Mouse (Mus musculus): Measurements from ENCODE around the gene P2rx2.

Gene P2rx2

DNA sequence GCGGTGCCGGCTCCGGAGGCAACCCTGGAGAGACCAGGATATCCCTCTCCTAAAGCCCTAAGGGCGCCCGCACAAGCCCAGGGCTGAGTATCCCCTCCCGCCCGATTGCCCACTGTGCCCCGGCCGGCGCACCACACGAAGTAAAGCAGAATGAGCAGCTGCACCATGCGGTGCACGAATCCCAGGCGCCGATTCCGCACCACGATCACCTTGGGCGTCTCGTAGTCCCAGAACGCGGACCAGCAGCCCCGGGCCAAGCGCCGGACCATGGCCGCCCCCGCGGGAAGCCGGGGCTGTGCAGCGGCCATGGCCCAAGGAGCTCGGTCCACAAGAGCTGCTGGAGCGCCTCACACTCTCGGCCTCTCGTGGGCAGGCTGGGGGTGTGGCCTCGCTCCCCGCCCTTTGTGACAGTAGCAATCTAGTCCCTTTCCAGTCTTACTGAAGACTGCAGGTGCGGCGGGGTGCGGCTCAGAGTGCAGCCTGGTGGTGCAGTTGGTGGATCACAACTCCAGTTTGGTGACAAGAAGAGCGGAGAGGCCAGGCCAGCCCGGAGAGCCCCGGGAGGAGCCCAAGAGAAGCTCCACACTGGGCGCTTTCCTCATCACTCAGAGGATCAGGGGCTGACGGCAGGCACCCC lies at the start of gene P2rx2:
Gene P2rx2 (minus strand): TSS at position 565 of the 637 bp plus-strand sequence.
- no peak for DNase-seq (ENCODE audit: low read depth in 1 of 2, low spot score in 2 of 2)

DNA sequence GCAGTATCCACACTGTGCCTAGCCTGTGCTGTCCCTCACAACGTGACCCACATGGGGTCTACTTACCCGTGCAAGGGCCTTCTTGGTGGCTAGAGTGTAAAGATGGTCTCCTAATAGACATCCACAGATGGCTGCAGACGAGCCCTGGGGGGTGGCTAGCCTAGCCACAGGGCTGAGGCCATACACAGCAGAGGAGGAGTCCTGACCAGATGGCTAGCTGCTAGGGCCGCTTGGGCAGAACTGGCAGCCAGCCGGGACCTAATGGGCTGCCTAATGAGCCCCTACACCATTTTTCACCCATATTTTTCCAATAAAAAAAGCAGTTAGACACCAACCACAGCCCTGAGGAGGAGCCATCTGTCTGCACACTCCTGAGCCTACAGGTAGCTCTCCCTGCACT lies 49.7 kb upstream of the P2rx2 start:
- DNase-seq (ENCODE audit: low read depth in 1 of 2, low spot score in 2 of 2), result no peak

DNA sequence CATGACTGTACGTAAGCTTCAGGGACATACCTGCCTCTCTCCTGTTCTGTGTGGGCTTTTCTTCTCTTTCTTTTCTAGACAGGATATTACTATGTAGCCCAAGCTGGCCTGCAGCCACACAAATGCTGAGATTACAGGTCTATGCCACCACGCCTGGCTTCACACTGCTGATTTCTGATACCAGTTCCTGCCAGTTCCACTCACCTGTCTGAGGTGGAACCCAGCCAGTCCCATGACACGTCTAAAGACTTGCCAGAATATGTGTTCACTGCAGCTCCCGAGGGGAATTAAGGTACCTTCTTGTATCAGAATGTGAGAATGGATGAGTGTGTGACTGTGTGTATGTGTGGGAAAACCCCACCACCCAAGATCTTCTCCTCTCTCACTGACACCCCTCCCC lies 47.6 kb upstream of the P2rx2 start:
- DNase-seq (ENCODE audit: low read depth in 1 of 2, low spot score in 2 of 2), result no peak

DNA sequence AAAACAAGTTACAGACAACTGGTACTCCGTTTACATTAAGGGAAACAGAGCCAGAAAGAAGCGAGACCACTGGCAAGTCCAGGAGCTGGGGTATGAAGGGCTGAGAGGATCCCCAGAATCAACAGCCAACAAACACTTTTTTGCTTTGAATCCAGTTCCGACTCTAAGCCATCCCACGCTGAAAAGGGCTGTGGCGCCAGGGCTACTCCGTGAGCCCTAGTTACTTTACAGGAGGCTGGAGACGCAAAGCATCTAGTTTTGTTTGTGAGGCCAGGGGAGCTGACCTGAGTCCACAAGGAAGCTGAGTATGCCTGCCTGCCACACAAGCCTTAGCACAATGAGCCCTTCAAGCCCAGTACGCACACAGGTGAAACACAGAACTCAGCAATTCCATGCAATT lies 44.3 kb upstream of the P2rx2 start:
- DNase-seq (ENCODE audit: low read depth in 1 of 2, low spot score in 2 of 2), result no peak

DNA sequence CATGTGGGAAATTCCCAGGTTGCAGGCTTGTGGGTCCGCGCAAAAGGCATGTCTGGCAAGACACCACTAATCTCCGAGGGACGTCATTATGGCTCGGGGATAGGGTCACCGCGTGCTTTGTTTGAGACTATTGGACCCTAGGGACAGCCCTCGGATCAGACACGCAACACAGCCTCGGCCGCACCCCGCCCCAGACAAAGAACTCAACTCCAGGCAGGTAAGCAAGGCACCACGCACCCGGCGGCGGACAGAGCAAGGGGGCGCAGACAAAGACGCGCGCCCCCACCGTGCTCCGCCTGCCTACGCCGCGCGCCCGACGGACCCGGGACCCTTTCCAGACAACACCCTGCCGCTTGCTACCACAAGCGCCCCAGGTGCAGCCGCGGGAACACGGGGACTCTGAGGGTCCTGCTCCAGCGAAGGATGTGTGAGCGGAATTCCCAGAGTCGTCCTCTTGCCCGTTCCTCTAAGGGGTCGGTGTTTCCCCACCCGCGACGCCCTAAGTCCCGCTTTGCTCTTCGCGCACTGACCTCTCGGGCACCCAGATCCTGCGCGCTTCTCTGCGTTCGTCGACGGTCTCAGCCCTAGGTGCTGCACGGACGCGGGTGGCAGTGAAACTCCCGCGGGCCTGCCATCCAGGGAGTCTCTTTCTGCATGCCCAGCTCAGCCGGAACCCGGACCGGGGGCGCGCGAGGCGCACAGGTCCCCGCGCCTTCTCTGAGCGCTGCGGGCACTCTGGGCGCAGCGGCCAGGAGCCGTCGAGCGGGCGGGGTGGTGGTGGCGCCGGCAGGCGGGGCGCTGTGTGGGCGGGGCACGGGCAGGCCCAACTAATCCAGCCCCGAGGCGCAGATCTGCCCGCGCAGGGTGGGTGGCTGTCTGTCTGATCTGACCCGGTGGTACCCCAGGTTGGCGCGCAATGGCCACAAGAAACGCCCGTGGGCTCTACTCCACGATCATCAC lies 43.6 kb upstream of the P2rx2 start:
- peak in 1 of 2 experiments; percentile 13 for DNase-seq (ENCODE audit: low read depth in 1 of 2, low spot score in 2 of 2)

DNA sequence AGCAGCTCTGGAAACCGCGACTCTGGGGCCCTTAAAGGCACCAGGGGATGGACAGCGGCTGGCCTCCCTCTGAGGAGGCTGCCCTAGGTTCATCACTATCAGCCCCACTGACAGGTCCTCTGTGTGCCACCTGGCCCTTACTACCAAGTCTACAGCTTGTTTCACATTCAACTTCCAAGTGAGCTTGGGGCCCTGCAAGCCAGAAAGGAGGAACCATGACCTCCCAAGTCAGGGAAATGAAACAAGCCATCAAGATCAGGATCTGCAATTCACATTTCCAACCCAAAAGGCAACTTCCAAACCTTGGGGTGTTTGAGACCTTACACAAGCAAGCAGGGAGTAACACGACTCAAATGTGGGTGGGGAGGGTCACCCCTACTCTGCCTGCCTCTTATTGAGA lies 42.3 kb upstream of the P2rx2 start:
- DNase-seq (ENCODE audit: low read depth in 1 of 2, low spot score in 2 of 2), result no peak

DNA sequence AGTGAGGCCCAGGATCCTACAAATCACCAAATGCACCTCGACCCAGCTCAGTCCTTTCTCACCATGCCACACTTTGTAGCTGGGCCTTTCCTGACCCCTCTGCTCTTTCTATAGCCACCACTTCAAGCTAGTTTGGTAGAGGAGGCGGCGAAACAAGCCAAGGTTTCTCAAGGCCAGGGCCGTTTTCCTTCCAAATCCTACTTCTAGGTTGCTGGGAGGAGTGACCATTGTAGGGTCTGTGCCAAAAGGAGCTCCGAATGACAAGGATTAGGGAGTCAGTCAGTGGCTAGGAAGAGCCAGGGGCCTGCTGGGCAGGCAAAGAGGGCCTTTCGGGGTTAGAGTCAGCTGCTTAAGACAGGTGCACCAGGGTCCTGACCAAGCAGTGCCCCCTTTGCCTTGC lies 41.5 kb upstream of the P2rx2 start:
- DNase-seq (ENCODE audit: low read depth in 1 of 2, low spot score in 2 of 2), result no peak

DNA sequence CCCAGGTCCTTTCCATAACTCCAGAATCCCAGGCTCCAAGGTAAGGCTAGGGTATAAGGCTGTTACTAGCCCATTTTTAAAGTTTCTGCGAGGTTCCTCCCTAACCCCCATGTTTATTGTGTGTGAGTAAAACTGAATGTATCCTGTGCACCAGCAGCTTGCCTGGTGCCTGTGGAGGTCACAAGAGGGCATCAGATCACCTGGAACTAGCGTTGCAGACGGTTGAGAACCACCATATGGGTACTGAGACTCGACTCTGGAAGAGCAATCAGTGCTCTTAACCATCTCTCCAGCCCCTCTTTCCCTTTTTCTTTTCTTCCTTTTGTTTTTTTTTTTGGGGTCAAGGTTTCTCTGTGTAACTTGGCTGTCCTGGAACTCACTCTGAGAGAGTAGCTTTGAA lies 36.8 kb upstream of the P2rx2 start:
- no peak for DNase-seq (ENCODE audit: low read depth in 1 of 2, low spot score in 2 of 2)

DNA sequence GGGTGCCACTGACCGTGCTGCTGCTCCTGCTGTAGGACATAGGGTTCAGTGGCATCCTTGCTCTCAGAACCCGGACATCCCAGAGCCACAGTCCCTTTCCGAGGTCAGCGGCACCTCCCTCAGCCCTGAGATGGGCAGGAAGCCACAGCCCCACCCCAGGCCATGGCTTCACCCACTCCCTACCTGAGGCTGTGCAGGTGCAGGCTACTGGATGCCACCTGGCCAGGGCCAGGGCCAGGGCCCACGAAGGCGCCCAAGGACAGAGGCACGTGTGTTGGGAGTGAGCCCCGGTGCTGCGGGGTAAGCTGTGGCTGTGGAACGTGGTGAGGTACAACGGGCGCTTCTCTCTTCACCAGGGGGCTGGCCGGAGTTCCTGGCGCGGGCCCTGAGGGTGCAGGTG lies 36.1 kb upstream of the P2rx2 start:
- DNase-seq (ENCODE audit: low read depth in 1 of 2, low spot score in 2 of 2), result no peak

DNA sequence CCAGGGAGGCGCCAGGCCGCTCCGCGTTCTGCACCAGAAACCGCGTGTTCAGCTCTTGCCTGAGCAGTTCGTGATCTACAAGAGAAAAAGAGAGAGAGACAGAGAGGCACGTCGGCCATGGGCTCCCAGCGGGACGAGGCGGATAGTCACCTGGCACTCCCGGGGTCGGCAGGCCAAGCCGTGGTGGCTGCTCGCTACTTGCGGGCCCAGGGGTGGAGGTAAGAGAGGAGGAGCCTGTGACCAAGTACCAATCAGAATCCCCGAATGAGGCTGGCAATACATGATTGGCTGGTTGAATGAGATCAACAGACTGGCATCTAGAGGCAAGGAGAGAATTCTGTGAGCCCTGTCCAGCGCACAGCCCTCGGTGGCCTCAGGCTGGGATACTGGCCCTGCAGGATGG lies 35.2 kb upstream of the P2rx2 start:
- DNase-seq (ENCODE audit: low read depth in 1 of 2, low spot score in 2 of 2), result no peak

DNA sequence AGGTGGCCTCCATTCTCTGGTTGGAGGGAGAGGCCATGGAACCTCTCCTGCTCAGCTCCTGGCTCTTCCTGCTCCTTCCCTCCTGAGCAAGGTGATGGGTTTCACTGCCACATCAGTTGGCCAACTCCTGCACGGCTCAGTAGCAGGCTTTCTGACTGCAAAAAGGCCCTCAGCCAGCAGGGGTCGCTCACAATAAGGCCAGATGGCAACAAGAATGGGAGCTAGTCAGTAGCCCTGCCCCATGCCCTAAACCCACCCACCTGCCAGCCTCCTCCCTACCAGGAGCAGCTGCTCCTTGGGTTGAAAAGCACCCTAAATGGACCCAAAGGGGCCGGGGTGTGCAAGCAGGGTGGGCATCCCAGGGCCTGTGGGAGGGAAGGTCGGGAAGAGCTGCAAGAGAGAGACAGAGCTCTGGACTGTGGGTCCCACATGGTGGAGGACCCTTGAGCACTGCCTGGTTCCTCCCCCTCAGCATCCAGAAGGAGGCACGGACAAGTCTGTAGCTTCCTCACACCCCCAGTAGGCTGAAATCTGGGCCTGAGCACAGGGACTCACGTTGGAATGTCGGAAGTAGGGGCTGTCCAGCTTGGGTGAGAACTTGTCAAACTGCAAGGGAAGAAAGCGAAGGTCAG lies 33.9 kb upstream of the P2rx2 start:
- peak in 1 of 2 experiments; percentile 44 for DNase-seq (ENCODE audit: low read depth in 1 of 2, low spot score in 2 of 2)

DNA sequence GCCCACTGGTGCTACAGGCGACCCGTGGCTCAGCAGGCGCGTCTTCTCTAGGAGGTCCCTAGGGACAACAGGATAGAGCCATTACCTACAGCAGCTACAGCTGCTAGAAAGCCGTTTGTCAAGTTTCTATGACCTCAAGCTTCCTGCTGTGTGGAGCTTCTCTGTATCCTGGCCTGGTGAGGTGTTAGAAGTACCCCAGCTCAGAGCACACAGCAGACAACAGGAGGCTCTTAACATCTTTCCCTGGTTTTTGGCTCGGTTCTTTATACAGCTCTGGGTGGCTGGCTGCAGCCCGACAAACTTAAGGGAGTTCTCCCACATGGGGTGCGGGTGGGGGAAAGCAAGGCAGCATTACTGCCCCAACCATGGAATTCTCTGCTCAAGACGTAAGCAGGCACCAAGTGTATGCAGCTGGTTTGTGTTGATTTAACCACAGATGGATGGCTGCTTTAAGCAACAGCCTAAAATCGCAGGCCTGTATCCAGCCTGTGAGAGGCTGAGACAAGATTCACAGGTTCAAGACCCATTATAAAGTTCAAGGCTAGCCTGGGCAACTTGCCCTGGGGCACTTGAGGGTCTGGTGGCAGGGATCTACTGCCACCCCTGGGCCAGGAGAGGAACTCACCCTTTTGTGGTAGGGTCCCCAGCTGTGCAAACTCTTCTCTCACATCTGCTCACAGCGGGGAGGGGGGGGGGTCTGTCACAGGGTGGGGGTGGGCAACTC lies 21.0 kb upstream of the P2rx2 start:
- no peak for DNase-seq (ENCODE audit: low read depth in 1 of 2, low spot score in 2 of 2)

DNA sequence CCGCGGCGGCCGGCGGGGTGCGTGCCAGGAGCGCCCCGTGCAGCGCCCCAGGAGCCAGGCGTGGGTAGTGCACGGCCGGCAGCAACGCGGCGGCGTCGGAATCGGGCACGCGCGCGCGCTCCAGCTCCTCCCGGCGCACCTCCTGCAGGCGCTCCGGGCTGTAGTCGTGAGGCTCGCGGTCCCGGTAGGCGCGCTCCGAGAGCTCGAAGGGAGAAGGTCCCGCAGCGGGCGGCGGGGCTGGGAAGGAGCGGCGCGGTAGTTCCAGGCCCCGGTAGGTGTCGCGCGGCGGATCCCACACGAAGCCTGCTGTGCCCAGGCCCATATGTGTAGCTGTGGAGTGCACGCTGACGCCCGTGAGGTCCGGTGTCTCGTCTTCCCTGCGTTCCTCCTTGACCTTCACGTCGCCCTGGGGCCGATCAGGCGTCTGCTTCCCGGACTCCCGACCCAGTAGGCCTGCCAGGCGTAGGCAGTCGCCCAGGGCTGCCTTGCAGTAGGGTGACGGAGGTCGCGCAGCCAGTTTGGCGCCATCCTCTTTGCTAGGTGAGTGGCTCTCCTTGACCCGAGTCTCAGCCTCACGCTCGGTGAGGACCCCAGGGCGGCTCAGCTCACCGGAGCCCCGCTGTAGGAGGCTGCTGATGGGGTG lies 20.3 kb upstream of the P2rx2 start:
- peak in 1 of 2 experiments; percentile 15 for DNase-seq (ENCODE audit: low read depth in 1 of 2, low spot score in 2 of 2)

DNA sequence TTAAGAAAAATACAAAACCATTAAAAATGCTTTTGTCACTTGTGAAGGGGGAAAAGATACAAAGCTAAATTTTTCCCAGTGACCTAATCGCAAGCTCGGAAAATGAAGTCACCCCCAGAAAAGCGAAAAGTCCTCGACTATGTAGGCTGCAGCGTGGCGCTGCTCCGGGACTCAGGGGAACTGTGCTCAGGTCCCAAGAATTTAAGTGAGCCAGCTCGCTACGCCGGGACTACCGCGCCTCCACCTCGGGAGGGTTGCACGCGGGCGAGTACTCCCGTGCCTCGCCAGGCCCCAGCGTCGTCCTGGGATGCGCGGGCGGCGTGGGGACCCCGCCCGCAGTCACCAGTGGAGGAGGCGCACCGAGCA lies 19.8 kb upstream of the P2rx2 start:
- DNase-seq (ENCODE audit: low read depth in 1 of 2, low spot score in 2 of 2), result no peak

DNA sequence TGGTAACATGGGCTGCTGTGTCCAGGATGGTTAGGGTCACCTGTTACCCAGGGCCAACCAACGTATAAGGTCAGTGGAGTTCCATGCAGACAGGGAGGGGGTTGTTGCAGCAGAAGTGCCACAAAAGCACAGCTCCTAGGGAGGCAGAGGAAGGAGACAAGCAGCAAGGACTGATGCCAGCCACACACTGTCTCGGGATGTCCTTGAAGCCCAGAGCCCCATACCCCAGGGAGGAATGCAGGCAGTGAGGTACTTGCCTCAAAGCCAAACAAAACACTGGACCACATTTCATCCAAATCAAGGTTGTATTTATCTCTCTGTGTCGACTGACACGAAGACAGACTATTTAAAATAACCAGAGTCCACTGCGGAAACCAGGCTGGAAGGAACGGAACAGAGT lies 18.5 kb upstream of the P2rx2 start:
- DNase-seq (ENCODE audit: low read depth in 1 of 2, low spot score in 2 of 2), result no peak

DNA sequence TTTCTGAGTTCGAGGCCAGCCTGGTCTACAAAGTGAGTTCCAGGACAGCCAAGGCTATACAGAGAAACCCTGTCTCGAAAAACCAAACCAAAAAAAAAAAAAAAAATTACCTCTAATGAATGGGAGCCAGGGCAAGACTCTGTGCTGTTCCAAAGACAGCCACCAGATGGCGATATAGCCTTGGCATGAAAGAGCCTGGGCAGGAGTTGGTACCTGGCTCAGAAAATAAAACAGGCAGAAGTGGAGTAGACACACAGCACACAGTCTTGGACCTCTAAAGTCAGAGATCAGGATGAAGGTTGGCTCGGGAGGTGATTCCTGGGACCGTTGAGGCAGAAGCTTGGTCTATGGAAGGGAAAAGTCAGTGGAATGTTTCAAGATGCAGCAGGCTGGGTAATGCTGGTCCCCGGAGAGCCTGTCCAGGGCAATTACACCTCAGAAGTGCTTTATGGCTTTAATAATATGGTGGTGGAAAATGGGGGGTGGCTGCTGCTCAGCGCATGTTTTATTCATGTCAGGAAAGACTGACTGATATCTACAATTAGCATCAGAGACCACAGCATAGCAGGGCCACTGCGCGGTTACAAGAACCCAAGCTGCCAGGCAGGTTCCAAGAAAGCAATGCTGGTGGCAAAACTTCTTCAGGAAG lies 14.6 kb upstream of the P2rx2 start:
- peak; percentile 36 to 57 for DNase-seq (ENCODE audit: low read depth in 1 of 2, low spot score in 2 of 2)

DNA sequence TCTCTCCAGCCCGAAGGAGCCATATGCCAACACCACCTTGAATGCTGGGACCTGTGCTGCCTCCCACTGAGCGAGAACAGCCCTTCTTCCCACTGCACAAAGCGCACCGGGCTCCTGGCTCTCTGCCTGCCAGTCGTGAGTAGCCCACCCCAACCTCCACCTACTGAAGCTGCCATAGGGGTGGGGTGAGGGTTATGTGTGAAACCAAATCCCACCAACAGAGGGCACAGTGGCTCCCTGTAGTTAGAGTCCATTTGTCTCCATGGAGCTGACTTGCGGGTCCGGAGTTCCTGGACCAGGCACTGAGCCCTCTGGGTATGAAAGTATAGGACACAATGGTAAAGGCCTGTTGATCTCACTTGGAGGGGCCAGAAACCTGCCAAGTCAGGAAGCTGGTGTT lies 11.7 kb upstream of the P2rx2 start:
- no peak for DNase-seq (ENCODE audit: low read depth in 1 of 2, low spot score in 2 of 2)

DNA sequence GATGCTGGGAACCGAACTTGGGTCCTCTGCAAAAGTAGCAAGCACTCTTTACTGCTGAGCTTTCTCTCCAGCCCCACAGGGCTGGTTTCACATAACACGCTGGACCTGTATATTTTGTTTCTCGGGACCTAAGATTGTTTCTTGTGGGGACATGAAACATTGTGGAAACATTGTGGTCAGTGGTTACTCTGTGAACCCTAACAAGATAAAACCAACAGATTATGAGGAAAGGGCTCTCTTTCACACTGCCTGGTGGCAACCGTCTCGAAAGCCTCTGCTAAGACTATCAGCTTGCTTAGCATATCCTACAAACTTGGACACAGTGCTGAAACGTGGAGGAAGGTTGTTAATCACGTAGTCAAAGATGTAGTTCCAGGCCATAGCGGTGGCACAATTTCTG lies 4.0 kb upstream of the P2rx2 start:
- DNase-seq (ENCODE audit: low read depth in 1 of 2, low spot score in 2 of 2), result no peak

DNA sequence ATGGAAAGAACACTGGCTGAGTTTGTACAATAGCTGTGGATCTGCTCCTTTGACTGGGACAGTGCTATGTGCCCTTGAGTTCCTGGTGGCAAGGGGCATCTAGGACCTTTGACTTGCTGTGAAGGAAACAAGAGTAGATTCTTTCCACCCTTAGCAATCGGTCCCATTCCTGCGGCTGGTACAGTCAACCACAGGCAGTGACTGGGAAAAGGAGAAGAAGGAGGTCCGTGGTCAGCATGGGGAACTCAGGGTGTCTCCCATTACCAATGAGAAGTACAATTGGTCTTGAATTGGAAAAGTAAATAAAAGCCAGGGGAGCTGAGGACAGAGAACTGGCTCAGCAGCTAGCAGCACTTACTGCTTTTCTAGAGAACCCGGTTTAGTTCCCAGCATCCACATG lies 2.5 kb upstream of the P2rx2 start:
- DNase-seq (ENCODE audit: low read depth in 1 of 2, low spot score in 2 of 2), result no peak

DNA sequence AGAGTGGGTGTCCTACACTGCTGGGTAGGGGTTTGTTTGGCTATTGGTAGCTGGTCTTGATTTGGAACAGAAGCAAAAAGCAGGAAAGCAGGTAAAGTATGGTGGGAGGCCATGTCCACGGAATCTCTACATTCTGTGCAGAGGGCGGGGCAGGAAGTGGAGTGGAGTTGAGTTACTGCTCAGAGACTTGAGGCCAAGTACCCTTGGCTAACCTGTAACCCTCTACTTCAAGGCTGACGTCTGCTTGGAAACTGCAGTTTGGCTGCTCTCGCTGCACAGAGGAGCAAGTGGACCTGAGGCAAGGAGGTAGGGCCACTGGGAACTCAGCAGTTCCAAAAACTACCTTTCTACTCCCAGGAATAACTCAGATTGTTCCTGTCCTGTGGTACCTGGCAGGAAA lies 1.5 kb upstream of the P2rx2 start, which contains the start of gene Lrcol1:
Gene Lrcol1 (plus strand): TSS at position 207 of the 400 bp plus-strand sequence.
- no peak for DNase-seq (ENCODE audit: low read depth in 1 of 2, low spot score in 2 of 2)
